ENCODE assay signal across 8 mouse cellular contexts in genomic region chr19:42085690-42086089, GRCm38 (mm10). TPM values are rescaled to one million over a fixed set of nuclear protein-coding genes. Genes with fewer than 3 reads are reported as not detected.
DNase-seq lines count a peak whose midpoint lies in the region; ATAC-seq and TF ChIP-seq lines count a peak whose summit lies in the region.

No protein-coding gene starts in this region.

- no peak for TF ChIP-seq POLR2A in testis, adult 2 months (IDR thresholded peaks at IDR 0.05; ENCODE audit: control insufficient read depth, low read depth, low read length)

- H3K4me3 ChIP-seq in gastrocnemius, adult 2 months, result peak overlapping the region; percentile 72
- H3K4me3 ChIP-seq in testis, adult 2 months (ENCODE audit: control insufficient read depth, low read depth, low read length), result peak overlapping the region; percentile 83
- H3K4me3 ChIP-seq in liver, embryonic 15.5 days (replicated peaks), result peak overlapping the region; percentile 59

- peaks cover 4% of the 10 kb centered on the region; the same call in 1 of the 2 replicates for H3K4me1 ChIP-seq in testis, adult 2 months (ENCODE audit: control insufficient read depth, insufficient read depth, low read length)
- H3K4me1 ChIP-seq in liver, embryonic 15.5 days (replicated peaks), result peaks cover 21% of the 10 kb centered on the region

- 15% methylated on average over 10 of the region's 10 CpGs for WGBS in liver, embryonic 15.5 days (ENCODE audit: insufficient replicate concordance)

- no peaks in the 10 kb centered on the region for H3K9me3 ChIP-seq in liver, embryonic 15.5 days (replicated peaks)

- H3K36me3 ChIP-seq in testis, adult 2 months (ENCODE audit: control insufficient read depth, insufficient read depth, low read length), result no peaks in the 10 kb centered on the region
- H3K36me3 ChIP-seq in liver, embryonic 15.5 days (replicated peaks), result no peaks in the 10 kb centered on the region

- H3K4me2 ChIP-seq in liver, embryonic 15.5 days, result peak overlapping the region; percentile 78

- H3K27me3 ChIP-seq in testis, adult 2 months (ENCODE audit: control insufficient read depth, insufficient read depth, low read length), result no peaks in the 10 kb centered on the region
- peaks cover 7% of the 10 kb centered on the region for H3K27me3 ChIP-seq in liver, embryonic 15.5 days

- peak overlapping the region; percentile 47 for H3K9ac ChIP-seq in liver, embryonic 15.5 days

- intact Hi-C loops in gastrocnemius, adult 2 months (cut with DNase I), result no loop called here

- no peak for TF ChIP-seq CTCF in gastrocnemius, adult 2 months (IDR thresholded peaks at IDR 0.05)
- no peak for TF ChIP-seq CTCF in testis, adult 2 months (IDR thresholded peaks at IDR 0.05; ENCODE audit: control insufficient read depth, insufficient read depth, insufficient replicate concordance, low read depth, low read length)

- H3K27ac ChIP-seq in gastrocnemius, adult 2 months, result no peak overlapping the region
- peak overlapping the region; percentile 88 for H3K27ac ChIP-seq in testis, adult 2 months (ENCODE audit: control insufficient read depth, insufficient read depth, low read depth, low read length)
- no peak overlapping the region for H3K27ac ChIP-seq in liver, embryonic 15.5 days (replicated peaks)

- no peak for ATAC-seq in liver, embryonic 15.5 days (ENCODE audit: insufficient read depth)

- DNase-seq in gastrocnemius, adult 2 months, result no peak
- DNase-seq in gastrocnemius, adult 18-20 months (ENCODE audit: low spot score), result no peak
- DNase-seq in testis, postnatal 14 days (ENCODE audit: low spot score), result no peak
- DNase-seq in spleen, postnatal 10 days (ENCODE audit: low spot score in 2 of 2), result no peak
- no peak for DNase-seq in cerebellum, adult 9-11 months
- DNase-seq in right cerebral cortex, postnatal 4 days, result no peak

RNA-seq across cellular contexts. Expression of gene Morn4, which starts 0.5 kb away (rescaled TPM):
- 1 to 10 TPM; 2.2 to 4.4 TPM for total RNA-seq in gastrocnemius, adult 2 months (2021)
- total RNA-seq in gastrocnemius, adult 18-20 months (2021), result 1 to 10 TPM; 4.0 to 4.5 TPM
- 190 TPM in 2 replicates for polyA plus RNA-seq in testis, adult 2 months (2012; rRNA removed)
- 1.4 TPM in 2 replicates for polyA plus RNA-seq in liver, embryonic 15.5 days (2015; fragmentation: Nextera tagmentation; extraction: Ambion mirVana)

RNA-seq across cellular contexts. Expression of gene Pi4k2a, which starts 4.6 kb away (rescaled TPM):
- 10 to 100 TPM; 11.9 to 12.8 TPM for total RNA-seq in gastrocnemius, adult 2 months (2021)
- total RNA-seq in gastrocnemius, adult 18-20 months (2021), result 10 to 100 TPM; 13.0 to 13.7 TPM
- polyA plus RNA-seq in testis, adult 2 months (2012; rRNA removed), result 27.2 and 27.8 TPM in 2 replicates
- 10.5 and 11.1 TPM in 2 replicates for polyA plus RNA-seq in liver, embryonic 15.5 days (2015; fragmentation: Nextera tagmentation; extraction: Ambion mirVana)

RNA-seq across cellular contexts. Expression of gene 4933411K16Rik, which starts 33.6 kb away (rescaled TPM):
- under 1 TPM; 0.28 to 0.33 TPM for total RNA-seq in gastrocnemius, adult 2 months (2021)
- total RNA-seq in gastrocnemius, adult 18-20 months (2021), result under 1 TPM; 0.48 to 0.85 TPM
- polyA plus RNA-seq in testis, adult 2 months (2012; rRNA removed), result 1,397 and 1,535 TPM in 2 replicates
- 0.22 and 0.26 TPM in 2 replicates for polyA plus RNA-seq in liver, embryonic 15.5 days (2015; fragmentation: Nextera tagmentation; extraction: Ambion mirVana)

RNA-seq across cellular contexts. Expression of gene Hoga1, which starts 40.3 kb away (rescaled TPM):
- total RNA-seq in gastrocnemius, adult 2 months (2021), result 1 to 10 TPM; 2.9 to 3.1 TPM
- 1 to 10 TPM; 2.8 to 4.2 TPM for total RNA-seq in gastrocnemius, adult 18-20 months (2021)
- 10.8 and 11.7 TPM in 2 replicates for polyA plus RNA-seq in testis, adult 2 months (2012; rRNA removed)
- polyA plus RNA-seq in liver, embryonic 15.5 days (2015; fragmentation: Nextera tagmentation; extraction: Ambion mirVana), result 50.6 and 59.0 TPM in 2 replicates

RNA-seq across cellular contexts. Expression of gene Avpi1, which starts 43.2 kb away (rescaled TPM):
- total RNA-seq in gastrocnemius, adult 2 months (2021), result 1 to 10 TPM; 8.7 to 9.0 TPM
- 10 to 100 TPM in 1 of 2 experiments, 1 to 10 TPM in 1; 9.1 to 10.4 TPM for total RNA-seq in gastrocnemius, adult 18-20 months (2021)
- polyA plus RNA-seq in testis, adult 2 months (2012; rRNA removed), result 8.4 and 10.8 TPM in 2 replicates
- polyA plus RNA-seq in liver, embryonic 15.5 days (2015; fragmentation: Nextera tagmentation; extraction: Ambion mirVana), result 19.9 and 25.0 TPM in 2 replicates
